Mouse (Mus musculus) myocyte (in vitro differentiated cells): ENCODE results near the gene Lcp2. TPM values are rescaled to one million over a fixed set of nuclear protein-coding genes. Genes with fewer than 3 reads are reported as not detected.
"Not testable (repeated sequence)": the region's sequence is repeated elsewhere in the genome, so short reads cannot be mapped to it uniquely, and the experiment has no call there.

ENCODE experiments used
- H3K27me3 ChIP-seq: one replicate; pipeline ENCODE4 v1.6.1; 2011; ENCODE audit not compliant: control insufficient read depth, insufficient read depth, insufficient read length
- H3K36me3 ChIP-seq: one replicate; pipeline ENCODE4 v1.6.1; 2011; ENCODE audit not compliant: control insufficient read depth, insufficient read depth
- H3K4me2 ChIP-seq: one replicate; pipeline ENCODE4 v1.6.1; 2011; ENCODE audit warnings: low read depth, control low read depth
- H3K4me3 ChIP-seq: one replicate; pipeline ENCODE4 v1.5.1; 2011; ENCODE audit warnings: mild to moderate bottlenecking, control low read depth, moderate library complexity
- H3K79me2 ChIP-seq: one replicate; pipeline ENCODE4 v1.6.1; 2011; ENCODE audit not compliant: control insufficient read depth, insufficient read depth
- H3ac ChIP-seq: one replicate; pipeline ENCODE4 v1.6.1; 2011; ENCODE audit not compliant: control insufficient read depth, insufficient read length
- CEBPB ChIP-seq: IDR thresholded peaks from 2 replicates; pipeline ENCODE4 v1.6.1; 2011; ENCODE audit warnings: mild to moderate bottlenecking, moderate library complexity; ENCODE audit not compliant: poor library complexity, insufficient read depth, severe bottlenecking
- E2F4 ChIP-seq: IDR thresholded peaks from one replicate; pipeline ENCODE4 v1.6.1; 2011; ENCODE audit warnings: mild to moderate bottlenecking, control low read depth, moderate library complexity; ENCODE audit not compliant: insufficient read depth
- MAX ChIP-seq: IDR thresholded peaks from one replicate; pipeline ENCODE4 v1.6.1; 2011; ENCODE audit warnings: low read depth, mild to moderate bottlenecking, control low read depth
- MYOD1 ChIP-seq, 3 experiments: IDR thresholded peaks; one replicate each; pipeline ENCODE4 v1.6.1; 2011; ENCODE audit warnings: control low read depth in 2 of 3, low read depth in 2 of 3, mild to moderate bottlenecking in 2 of 3, moderate library complexity in 1 of 3; ENCODE audit not compliant: insufficient read length in 2 of 3, control insufficient read depth in 1 of 3
- POLR2A ChIP-seq: IDR thresholded peaks from one replicate; pipeline ENCODE4 v1.6.1; 2011; ENCODE audit warnings: low read depth, mild to moderate bottlenecking, control low read depth, moderate library complexity; ENCODE audit not compliant: insufficient read length
- POLR2AphosphoS2 ChIP-seq: IDR thresholded peaks from one replicate; pipeline ENCODE4 v1.6.1; 2011; ENCODE audit warnings: low read depth, control low read depth; ENCODE audit not compliant: insufficient read length
- REST ChIP-seq: IDR thresholded peaks from one replicate; pipeline ENCODE4 v1.6.1; 2011; ENCODE audit warnings: mild to moderate bottlenecking, control low read depth, moderate library complexity; ENCODE audit not compliant: insufficient read depth, insufficient read length
- SRF ChIP-seq: IDR thresholded peaks from one replicate; pipeline ENCODE4 v1.6.1; 2011; ENCODE audit warnings: low read depth; ENCODE audit not compliant: control insufficient read depth, insufficient read length
- TCF12 ChIP-seq: IDR thresholded peaks from one replicate; pipeline ENCODE4 v1.6.1; 2011; ENCODE audit warnings: mild to moderate bottlenecking, control low read depth; ENCODE audit not compliant: poor library complexity, insufficient read depth, severe bottlenecking
- TCF3 ChIP-seq: IDR thresholded peaks from one replicate; pipeline ENCODE4 v1.6.1; 2011; ENCODE audit warnings: low read depth, control low read depth; ENCODE audit not compliant: insufficient read length
- USF1 ChIP-seq: IDR thresholded peaks from one replicate; pipeline ENCODE4 v1.6.1; 2011; ENCODE audit warnings: low read depth, mild to moderate bottlenecking, control low read depth, moderate library complexity
- polyA plus RNA-seq: library from polyadenylated mRNA; unstranded; fragments of >200 nt; fragmentation: generic; extraction: Trizol; gene quantifications from one replicate; pipeline ENCODE4 v1.2.1, GENCODE M21; 2012; ENCODE audit warnings: missing spikeins

The Lcp2 gene
- polyA plus RNA-seq, 1 experiment, result 0.07 TPM

DNA sequence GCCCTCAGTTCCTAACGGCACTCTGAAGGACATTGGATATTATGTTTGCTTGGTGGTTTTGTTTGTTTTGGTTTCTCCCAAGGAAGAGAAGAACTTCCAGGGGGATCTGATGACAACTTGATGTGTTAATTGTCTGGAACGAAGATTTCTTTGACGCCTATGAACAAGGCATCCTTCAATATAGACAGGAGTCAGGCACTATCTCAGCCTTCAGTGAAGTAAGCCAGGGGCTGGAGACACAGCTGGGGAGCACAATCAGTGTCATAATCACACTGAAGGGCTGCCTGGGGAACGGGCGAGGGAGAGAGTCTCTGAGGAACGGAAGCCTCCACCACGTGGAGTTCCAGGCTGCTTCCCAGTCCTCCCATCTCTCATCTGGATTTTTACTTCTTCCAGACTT is 78.1 kb downstream of the Lcp2 start:
- no peak overlapping the region for H3K4me2 ChIP-seq
- H3K27me3 ChIP-seq, result no peaks in the 10 kb centered on the region
- H3K36me3 ChIP-seq, result no peaks in the 10 kb centered on the region
- TF ChIP-seq TCF12, result no peak
- no peak for TF ChIP-seq MYOD1 (IDR thresholded peaks at IDR 0.05; ENCODE audit: control insufficient read depth in 1 of 3, insufficient read length in 2 of 3, low read depth in 2 of 3)
- no peak for TF ChIP-seq POLR2A
- TF ChIP-seq USF1, result no peak
- no peak for TF ChIP-seq MAX
- no peak overlapping the region for H3K4me3 ChIP-seq
- no peaks in the 10 kb centered on the region for H3K79me2 ChIP-seq
- no peak overlapping the region for H3ac ChIP-seq

DNA sequence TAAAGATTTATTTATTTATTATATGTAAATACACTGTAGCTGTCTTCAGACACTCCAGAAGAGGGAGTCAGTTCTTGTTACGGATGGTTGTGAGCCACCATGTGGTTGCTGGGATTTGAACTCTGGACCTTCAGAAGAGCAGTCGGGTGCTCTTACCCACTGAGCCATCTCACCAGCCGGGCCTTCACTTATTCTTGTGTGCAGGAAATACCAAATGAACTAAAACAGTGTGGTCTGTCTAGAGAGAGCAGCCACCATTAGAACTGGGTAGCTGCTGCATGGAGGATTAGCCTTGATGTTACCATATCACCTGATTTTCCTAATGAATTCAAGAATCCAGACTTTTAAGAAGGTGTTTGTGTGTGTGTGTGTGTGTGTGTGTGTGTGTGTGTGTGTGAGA is 79.0 kb downstream of the Lcp2 start:
- not testable (repeated sequence) for H3ac ChIP-seq, H3K27me3 ChIP-seq, H3K4me2 ChIP-seq, H3K4me3 ChIP-seq, H3K79me2 ChIP-seq, H3K36me3 ChIP-seq

- H3K36me3 ChIP-seq, result no peaks in the 10 kb centered on the region
- no peak overlapping the region for H3K4me2 ChIP-seq
- no peak overlapping the region for H3ac ChIP-seq
- TF ChIP-seq POLR2AphosphoS2 (no peak), CEBPB (no peak), USF1 (no peak), MYOD1 (IDR thresholded peaks at IDR 0.05; ENCODE audit: control insufficient read depth in 1 of 3, insufficient read length in 2 of 3, low read depth in 2 of 3) (no peak), E2F4 (no peak)
- no peak overlapping the region for H3K4me3 ChIP-seq
- H3K27me3 ChIP-seq, result no peaks in the 10 kb centered on the region
- no peaks in the 10 kb centered on the region for H3K79me2 ChIP-seq
Observed at GRCm38 (mm10) chr11:34128412-34128811, 81.7 kb downstream of the Lcp2 start.

DNA sequence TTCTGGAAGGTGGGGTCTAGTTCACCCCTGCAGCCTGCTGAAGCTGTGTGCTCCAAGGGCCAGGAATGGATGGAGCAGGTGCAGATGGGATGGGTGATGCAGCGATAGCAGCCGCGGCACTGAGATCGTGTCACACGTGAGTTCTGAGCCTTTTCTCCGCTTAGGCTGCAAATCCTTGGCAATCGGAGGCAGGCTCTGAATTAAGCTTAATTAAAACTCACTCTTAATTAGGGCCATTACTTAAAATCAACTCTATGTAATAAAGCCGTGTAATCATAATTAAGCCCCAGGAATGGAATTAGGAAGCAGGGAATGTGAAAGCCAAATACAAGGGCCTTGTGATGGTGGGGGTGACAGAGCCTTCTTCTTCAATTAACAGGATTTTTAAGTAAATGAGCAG is 92.6 kb downstream of the Lcp2 start:
- no peaks in the 10 kb centered on the region for H3K27me3 ChIP-seq
- TF ChIP-seq REST (no peak), MYOD1 (IDR thresholded peaks at IDR 0.05; ENCODE audit: control insufficient read depth in 1 of 3, insufficient read length in 2 of 3, low read depth in 2 of 3) (no peak), TCF3 (no peak), SRF (no peak), POLR2AphosphoS2 (no peak), E2F4 (no peak), MAX (no peak), USF1 (no peak)
- no peak overlapping the region for H3ac ChIP-seq

More for the DNA sequence above, 92.6 kb downstream of the Lcp2 start:
- Histone ChIP-seq H3K79me2 (no peaks in the 10 kb centered on the region), H3K36me3 (no peaks in the 10 kb centered on the region), H3K4me3 (no peak overlapping the region), H3K4me2 (no peak overlapping the region)

Other genes with a start within 250 kb of the Lcp2 start
- 0.07 TPM for gene Kcnmb1, start 83.9 kb upstream of the Lcp2 start, polyA plus RNA-seq
- gene Kcnip1, start 53.8 kb upstream of the Lcp2 start, polyA plus RNA-seq, result not detected
- not detected for gene 4930469K13Rik, start 51.6 kb downstream of the Lcp2 start, polyA plus RNA-seq
- gene Foxi1, start 161.2 kb downstream of the Lcp2 start, polyA plus RNA-seq, result not detected